Mouse (Mus musculus) erythroblast, embryonic 14.5 days (primary cell): ENCODE measurements at regions not wholly inside any gene's neighbourhood (a gene's known extent, or its start where the extent isn't known, plus 50 kb on each side); places are given as distances from the start of the nearest gene placed in this dataset.

Experiments used
- H3K27me3 ChIP-seq: 2 replicates; pipeline ENCODE4 v1.6.1; 2012; ENCODE audit warnings: inconsistent platforms; ENCODE audit not compliant: control insufficient read depth
- H3K36me3 ChIP-seq: 2 replicates; pipeline ENCODE4 v1.6.1; 2012; ENCODE audit warnings: mild to moderate bottlenecking, inconsistent platforms; ENCODE audit not compliant: control insufficient read depth
- H3K4me1 ChIP-seq: 2 replicates; pipeline ENCODE4 v1.6.1; 2012; ENCODE audit warnings: inconsistent platforms; ENCODE audit not compliant: control insufficient read depth
- H3K4me3 ChIP-seq: replicated peaks from 2 replicates; pipeline ENCODE3; 2012; ENCODE audit warnings: moderate library complexity, mild to moderate bottlenecking, inconsistent platforms
- H3K9me3 ChIP-seq: 2 replicates; pipeline ENCODE4 v1.6.1; 2012; ENCODE audit warnings: low read length, inconsistent platforms, mixed read lengths; ENCODE audit not compliant: control insufficient read depth
- GATA1 ChIP-seq: IDR thresholded peaks from 2 replicates; pipeline ENCODE4 v1.6.1; 2012; ENCODE audit warnings: low read length, inconsistent platforms, mixed read lengths
- TAL1 ChIP-seq: IDR thresholded peaks from 3 replicates; pipeline ENCODE4 v1.6.1; 2012; ENCODE audit warnings: low read length, inconsistent platforms, mixed read lengths

DNA sequence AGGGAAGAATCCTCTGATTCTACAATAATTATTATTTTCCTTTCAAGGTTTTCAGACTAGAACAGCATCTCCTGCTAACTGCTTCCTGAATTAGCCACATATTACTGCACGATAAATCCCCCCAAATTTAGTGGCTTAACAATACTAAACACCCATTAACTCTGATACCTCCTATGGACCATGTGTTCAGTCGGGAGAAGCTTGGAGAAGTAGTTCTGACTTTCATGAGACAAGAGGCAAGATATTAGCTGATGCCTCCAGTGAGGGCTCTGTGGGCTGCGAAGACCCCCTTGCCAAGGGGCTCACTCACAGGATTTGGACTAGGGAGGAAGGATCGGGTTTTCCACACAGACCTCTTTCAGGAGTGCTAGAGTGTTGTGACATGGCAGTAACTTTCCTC is 95.4 kb upstream of the Jade1 start:
- H3K9me3 ChIP-seq = no peaks in the 10 kb centered on the region
- TF ChIP-seq TAL1 = no peak
- TF ChIP-seq GATA1 = no peak
- H3K4me3 ChIP-seq = no peak overlapping the region
- H3K36me3 ChIP-seq = no peaks in the 10 kb centered on the region
- no peaks in the 10 kb centered on the region for H3K27me3 ChIP-seq
- no peaks in the 10 kb centered on the region for H3K4me1 ChIP-seq

DNA sequence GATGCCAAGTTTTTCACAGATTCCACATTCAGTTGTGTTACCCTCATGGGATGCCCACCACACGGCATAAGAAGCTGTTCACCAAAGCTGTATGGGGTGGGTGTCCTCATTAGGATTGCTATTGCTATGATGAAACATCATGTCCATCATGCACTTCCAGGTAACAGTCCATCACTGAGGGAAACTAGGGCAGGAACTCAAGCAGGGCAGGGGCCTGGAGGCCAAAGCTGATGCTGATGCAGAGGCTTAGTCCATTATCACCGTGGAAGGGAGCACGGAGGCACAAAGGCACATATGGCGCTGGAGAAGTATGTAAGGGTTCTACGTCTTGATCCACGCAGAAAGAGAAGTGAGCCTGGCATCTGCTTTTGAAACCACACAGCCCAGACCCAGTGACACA is 97.4 kb upstream of the Jade1 start:
- H3K9me3 ChIP-seq = no peaks in the 10 kb centered on the region
- no peaks in the 10 kb centered on the region for H3K4me1 ChIP-seq
- no peak overlapping the region for H3K4me3 ChIP-seq
- no peak for TF ChIP-seq GATA1
- TF ChIP-seq TAL1 = no peak
- no peaks in the 10 kb centered on the region for H3K27me3 ChIP-seq
- no peaks in the 10 kb centered on the region for H3K36me3 ChIP-seq

DNA sequence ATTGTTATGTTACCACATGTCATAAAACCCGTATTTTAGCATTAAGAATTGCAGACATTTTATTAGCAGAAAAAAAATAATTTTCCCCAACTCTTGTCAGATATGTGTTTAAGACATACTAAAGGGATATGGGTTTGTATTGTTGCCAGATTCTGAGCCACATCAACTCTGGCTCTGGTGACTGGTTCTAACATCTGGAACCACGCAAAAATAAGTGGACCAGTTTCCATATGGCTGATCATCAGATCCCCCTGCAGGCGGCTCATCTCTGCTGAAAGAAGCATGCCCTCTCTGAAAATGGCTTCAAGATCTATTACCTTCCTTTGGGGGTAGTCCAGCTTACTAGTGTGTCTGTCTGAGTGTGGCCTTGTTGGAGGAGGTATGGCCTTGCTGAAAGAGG is 102.0 kb upstream of the Jade1 start:
- no peak overlapping the region for H3K4me3 ChIP-seq
- TF ChIP-seq GATA1 = no peak
- no peak for TF ChIP-seq TAL1
- no peaks in the 10 kb centered on the region for H3K36me3 ChIP-seq
- no peaks in the 10 kb centered on the region for H3K9me3 ChIP-seq
- no peaks in the 10 kb centered on the region for H3K4me1 ChIP-seq
- H3K27me3 ChIP-seq = no peaks in the 10 kb centered on the region

DNA sequence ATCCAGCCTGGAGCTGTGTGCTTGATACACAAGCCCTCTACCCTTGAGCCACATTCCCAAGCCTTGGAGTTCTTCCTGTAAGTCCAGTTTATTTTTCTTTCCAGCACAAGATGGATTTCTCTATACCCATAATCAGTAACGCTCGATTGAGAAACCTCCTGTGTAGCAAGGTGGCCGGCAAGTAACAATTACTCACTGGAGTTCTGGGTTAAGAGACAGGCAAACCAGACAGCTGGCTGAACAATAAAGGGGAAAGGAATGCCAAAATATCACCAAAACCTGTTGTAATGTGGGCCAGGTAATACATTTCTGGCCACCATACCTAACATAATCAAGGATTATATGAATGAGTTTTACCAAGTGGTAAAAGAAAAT is 102.8 kb upstream of the Jade1 start:
- H3K27me3 ChIP-seq = no peaks in the 10 kb centered on the region
- no peaks in the 10 kb centered on the region for H3K9me3 ChIP-seq
- H3K4me3 ChIP-seq = no peak overlapping the region
- H3K4me1 ChIP-seq = no peaks in the 10 kb centered on the region
- no peak for TF ChIP-seq TAL1
- no peak for TF ChIP-seq GATA1
- no peaks in the 10 kb centered on the region for H3K36me3 ChIP-seq

DNA sequence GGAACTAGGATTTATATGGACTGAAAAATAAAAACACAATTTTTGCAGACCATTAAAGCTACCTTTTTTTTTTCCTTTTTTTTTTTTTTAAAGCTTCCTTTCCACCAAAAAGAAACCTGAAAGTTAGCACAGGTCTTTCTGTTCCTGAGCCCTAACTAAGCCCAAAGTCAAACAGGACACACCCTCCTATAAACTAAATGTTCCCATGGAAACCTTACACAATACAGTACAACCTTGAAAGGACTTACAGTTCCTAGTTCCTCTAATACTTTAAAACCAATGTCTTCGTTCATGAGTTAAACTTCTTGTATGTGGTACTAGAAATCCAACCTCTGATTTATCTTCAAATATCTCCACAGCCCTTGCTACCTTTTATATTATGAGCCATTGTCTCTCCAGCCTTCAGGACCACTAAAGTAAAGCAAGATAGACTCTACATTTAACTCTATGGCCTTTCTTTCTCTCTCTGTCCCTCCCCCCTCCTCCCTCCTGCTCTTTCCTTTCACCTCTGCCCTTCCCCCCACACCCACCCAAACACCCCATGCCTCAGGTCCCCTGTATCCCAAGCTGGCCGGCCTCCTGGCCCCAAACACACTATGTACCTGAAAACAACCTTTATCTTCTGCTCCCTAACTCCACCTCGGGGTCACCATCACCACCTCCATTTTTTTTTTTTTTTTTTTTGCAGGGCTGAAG is 103.4 kb upstream of the Jade1 start:
- Histone ChIP-seq H3K4me3 (no peak overlapping the region), H3K4me1 (no peaks in the 10 kb centered on the region), H3K27me3 (no peaks in the 10 kb centered on the region), H3K9me3 (no peaks in the 10 kb centered on the region), H3K36me3 (no peaks in the 10 kb centered on the region)
- TF ChIP-seq TAL1 = no peak
- TF ChIP-seq GATA1 = no peak

DNA sequence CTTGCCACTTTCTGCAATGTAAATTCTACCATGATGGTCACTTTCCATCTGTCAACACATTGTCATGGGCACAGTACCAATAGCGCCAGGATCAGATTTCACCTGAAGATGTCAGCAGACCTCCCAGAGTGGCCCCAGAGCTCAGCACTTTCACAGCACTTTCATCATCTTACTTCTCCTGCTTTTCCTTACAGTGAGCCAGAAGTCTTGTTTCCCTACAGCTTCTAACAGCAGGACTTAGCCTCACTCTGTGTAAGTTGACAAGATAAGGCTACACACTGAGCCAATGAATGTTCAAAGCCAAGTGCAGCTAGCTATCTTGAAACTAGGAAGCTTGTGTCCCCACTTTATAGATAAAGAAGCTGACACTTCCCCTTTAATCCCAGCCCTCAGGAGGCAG is 104.8 kb upstream of the Jade1 start:
- Histone ChIP-seq H3K4me3 (no peak overlapping the region), H3K9me3 (no peaks in the 10 kb centered on the region), H3K27me3 (no peaks in the 10 kb centered on the region), H3K4me1 (no peaks in the 10 kb centered on the region), H3K36me3 (no peaks in the 10 kb centered on the region)
- TF ChIP-seq GATA1 = no peak
- TF ChIP-seq TAL1 = no peak

DNA sequence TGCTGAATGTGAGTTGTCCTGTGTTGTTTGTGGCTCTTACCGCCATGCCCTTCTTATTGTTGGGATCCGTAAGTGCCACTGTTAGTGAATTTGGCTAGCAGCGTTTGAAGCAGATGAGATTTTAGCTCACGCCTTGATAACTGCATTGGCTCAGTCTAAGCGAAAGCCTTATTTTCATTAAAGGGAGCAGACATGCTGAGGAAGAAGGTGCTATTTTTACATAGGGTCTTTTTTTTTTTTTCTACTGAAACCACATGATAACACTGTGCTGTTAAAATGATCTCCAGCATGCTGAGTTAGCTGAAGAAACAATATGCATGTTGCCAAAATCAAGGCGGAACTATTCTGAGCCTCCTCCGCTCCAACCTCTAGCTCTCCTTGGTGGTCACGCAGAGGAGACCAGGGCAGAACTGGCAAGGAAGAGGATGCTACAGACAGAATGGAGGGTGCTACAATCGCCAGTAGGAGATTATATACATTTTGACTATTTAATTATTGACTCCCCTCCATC is 111.2 kb upstream of the Jade1 start:
- Histone ChIP-seq H3K4me3 (no peak overlapping the region), H3K4me1 (no peaks in the 10 kb centered on the region), H3K27me3 (no peaks in the 10 kb centered on the region), H3K36me3 (no peaks in the 10 kb centered on the region), H3K9me3 (no peaks in the 10 kb centered on the region)
- TF ChIP-seq GATA1 = no peak
- TF ChIP-seq TAL1 = no peak

DNA sequence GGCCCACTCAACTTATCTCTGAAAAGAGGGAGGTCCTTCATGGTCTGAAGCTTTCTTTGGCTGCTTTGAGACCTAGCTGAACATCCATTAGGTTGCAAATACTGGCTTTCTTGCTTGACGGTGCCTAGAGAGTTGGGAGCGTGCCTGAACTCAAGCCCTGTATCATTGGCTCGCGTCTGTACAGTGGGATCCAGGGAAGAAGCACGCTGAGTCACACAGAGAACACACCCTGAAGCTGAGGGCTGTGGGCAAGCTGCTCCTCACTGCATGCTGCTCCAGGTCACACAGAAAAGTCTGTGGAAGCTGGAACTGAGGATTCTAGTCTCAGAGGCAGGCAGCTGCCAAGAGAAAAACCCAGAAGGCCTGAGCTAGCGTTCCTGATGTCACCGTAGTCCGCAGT is 119.3 kb upstream of the Jade1 start:
- H3K4me1 ChIP-seq = no peaks in the 10 kb centered on the region
- no peaks in the 10 kb centered on the region for H3K27me3 ChIP-seq
- TF ChIP-seq TAL1 = no peak
- no peak for TF ChIP-seq GATA1
- H3K4me3 ChIP-seq = no peak overlapping the region
- H3K9me3 ChIP-seq = no peaks in the 10 kb centered on the region
- no peaks in the 10 kb centered on the region for H3K36me3 ChIP-seq

DNA sequence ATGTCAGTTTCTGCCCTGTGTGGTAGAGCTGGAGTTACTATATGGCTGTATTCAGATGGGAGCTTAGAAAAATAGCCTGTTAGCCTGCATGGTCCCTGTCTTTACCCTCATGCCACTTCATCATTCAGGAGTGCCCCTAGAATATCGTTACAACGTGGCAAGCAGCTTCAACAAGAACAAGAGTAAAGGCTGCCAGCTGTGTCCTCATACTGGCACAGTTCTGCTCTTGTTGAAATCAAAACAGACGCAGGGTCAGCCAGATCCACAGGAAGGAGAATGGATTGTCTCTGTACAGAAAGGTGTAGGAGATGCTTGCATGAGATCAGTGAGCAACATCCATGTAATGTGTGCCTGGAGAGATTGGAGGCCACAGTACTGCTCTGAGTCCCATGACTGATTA is 122.4 kb upstream of the Jade1 start:
- Histone ChIP-seq H3K36me3 (no peaks in the 10 kb centered on the region), H3K9me3 (no peaks in the 10 kb centered on the region), H3K27me3 (no peaks in the 10 kb centered on the region), H3K4me3 (no peak overlapping the region), H3K4me1 (no peaks in the 10 kb centered on the region)
- TF ChIP-seq GATA1 (no peak), TAL1 (no peak)

DNA sequence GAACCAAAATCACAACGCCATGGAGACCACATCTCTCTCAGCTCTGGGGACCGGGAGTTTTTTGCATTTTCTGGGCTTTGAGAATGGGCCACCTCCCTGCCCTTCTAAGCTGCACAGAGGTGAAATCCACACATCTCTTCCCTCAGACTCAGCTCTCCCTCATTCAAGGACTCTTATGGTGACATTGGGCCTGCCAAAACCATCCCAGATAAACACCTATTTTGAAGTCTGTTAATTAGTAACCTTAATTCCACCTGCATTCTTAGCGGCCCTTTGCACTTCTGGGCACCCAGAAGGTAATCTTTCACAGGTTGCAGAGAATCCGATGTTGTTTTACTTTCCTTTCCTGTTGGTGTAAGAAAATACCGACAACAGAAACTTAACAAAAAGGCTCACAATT is 123.2 kb upstream of the Jade1 start:
- Histone ChIP-seq H3K9me3 (no peaks in the 10 kb centered on the region), H3K36me3 (no peaks in the 10 kb centered on the region), H3K27me3 (no peaks in the 10 kb centered on the region), H3K4me1 (no peaks in the 10 kb centered on the region), H3K4me3 (no peak overlapping the region)
- TF ChIP-seq TAL1 (no peak), GATA1 (no peak)
